In the genomic region with DNA sequence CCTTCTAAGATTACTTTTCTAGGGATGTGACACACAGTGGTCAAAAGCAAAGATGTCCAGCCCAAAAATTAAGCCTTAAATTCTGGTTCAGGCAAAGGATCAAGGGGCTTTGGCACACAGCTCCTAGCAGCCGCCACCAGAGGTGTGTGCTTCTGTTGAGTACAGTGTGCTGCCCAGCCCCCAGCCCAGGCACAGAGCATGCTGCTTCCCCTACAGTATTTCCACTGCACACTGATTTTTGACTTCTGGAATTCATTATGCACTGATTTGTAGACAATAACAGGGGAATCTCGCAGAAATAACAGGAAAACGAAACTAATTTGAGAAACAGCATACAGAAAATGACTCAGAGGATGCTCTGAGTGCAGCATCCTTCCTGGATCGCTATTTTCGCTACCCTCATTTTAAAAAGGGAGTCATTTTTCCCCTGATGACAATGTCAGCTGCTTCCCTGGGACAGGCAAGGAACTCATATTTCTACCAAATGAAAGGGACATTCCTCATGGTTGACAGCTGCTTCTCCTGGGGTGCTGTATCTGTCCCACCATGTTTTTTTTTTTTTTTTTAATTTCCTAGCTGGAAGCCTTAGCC, we compare ENCODE assay signal across 22 mouse cellular contexts. TPM values are rescaled to one million over a fixed set of nuclear protein-coding genes. Genes with fewer than 3 reads are reported as not detected.
DNase-seq lines count a peak whose midpoint lies in the region; ATAC-seq lines count a peak whose summit lies in the region.
"Had no signal": no experiment of that assay in that cellular context is flagged by ENCODE, and none has a peak within 500 bp of the region (broad histone marks: within the 10 kb centered on the region; RNA-seq: fewer than 3 reads in every experiment).

No protein-coding gene starts in this region.

- ATAC-seq in embryonic facial prominence, embryonic 14.5 days (ENCODE audit: low read depth) = peak; percentile 70
- ATAC-seq: lung, postnatal 0 days had no signal

- DNase-seq in heart, adult 8-10 months (ENCODE audit: low spot score) = peak; percentile 22
- no peak for DNase-seq in heart, adult 18-20 months
- peak; percentile 15 for DNase-seq in Muller cell, postnatal 12 days (ENCODE audit: inconsistent ontology term)
- peak; percentile 75 for DNase-seq in embryonic facial prominence, embryonic 14.5 days (ENCODE audit: low spot score)
- no peak for DNase-seq in limb, embryonic 10.5 days (ENCODE audit: low spot score)
- DNase-seq in spleen, postnatal 4 days (ENCODE audit: low spot score in 2 of 2) = no peak
- no peak for DNase-seq in ovary, adult 18-20 months (ENCODE audit: low spot score)
- DNase-seq: adrenal gland, postnatal 10 days; cerebellum, adult 9-11 months; heart, postnatal 14 days; liver, embryonic 13.5 days; retina, postnatal 1 day; thymus, postnatal 4 days had no signal

- no peaks in the 10 kb centered on the region for H3K9me3 ChIP-seq in embryonic facial prominence, embryonic 14.5 days (ENCODE audit: control insufficient read depth, low read length)
- H3K9me3 ChIP-seq in limb, embryonic 10.5 days (replicated peaks) = no peaks in the 10 kb centered on the region
- H3K9me3 ChIP-seq: hindbrain, embryonic 15.5 days; liver, embryonic 13.5 days; megakaryocyte, embryonic 14.5 days had no signal

- H3K36me3 ChIP-seq in embryonic facial prominence, embryonic 14.5 days (ENCODE audit: control insufficient read depth, insufficient read depth, low read length) = no peaks in the 10 kb centered on the region
- H3K36me3 ChIP-seq in limb, embryonic 10.5 days = no peaks in the 10 kb centered on the region
- H3K36me3 ChIP-seq: G1E; hindbrain, embryonic 15.5 days; liver, embryonic 13.5 days had no signal

- H3K27me3 ChIP-seq in embryonic facial prominence, embryonic 14.5 days (replicated peaks; ENCODE audit: control insufficient read depth, insufficient read depth, low read length) = no peaks in the 10 kb centered on the region
- H3K27me3 ChIP-seq in limb, embryonic 10.5 days (ENCODE audit: low read depth, poor library complexity, severe bottlenecking) = no peaks in the 10 kb centered on the region
- H3K27me3 ChIP-seq: hindbrain, embryonic 15.5 days; liver, embryonic 13.5 days had no signal

- H3K4me3 ChIP-seq in embryonic facial prominence, embryonic 14.5 days (ENCODE audit: low read depth, low read length) = no peak overlapping the region
- no peak overlapping the region for H3K4me3 ChIP-seq in limb, embryonic 10.5 days
- H3K4me3 ChIP-seq: hindbrain, embryonic 15.5 days; liver, embryonic 13.5 days; megakaryocyte, embryonic 14.5 days had no signal

- WGBS in embryonic facial prominence, embryonic 14.5 days = 36% methylated on average over 5 of the region's 5 CpGs
- WGBS in limb, embryonic 10.5 days = 68% methylated on average over 5 of the region's 5 CpGs

- H3K9ac ChIP-seq in embryonic facial prominence, embryonic 14.5 days (ENCODE audit: low read depth, low read length) = no peak overlapping the region
- H3K9ac ChIP-seq: hindbrain, embryonic 15.5 days; liver, embryonic 13.5 days had no signal

- H3K4me1 ChIP-seq in embryonic facial prominence, embryonic 14.5 days (ENCODE audit: control insufficient read depth, insufficient read depth, low read length) = peaks cover 12% of the 10 kb centered on the region; the same call in 1 of the 2 replicates
- H3K4me1 ChIP-seq in limb, embryonic 10.5 days = peaks cover 48% of the 10 kb centered on the region
- H3K4me1 ChIP-seq: liver, embryonic 13.5 days had no signal

- 0 out of 2 replicates have a peak overlapping the region, but pooled peaks have one; percentile 6 for H3K4me2 ChIP-seq in embryonic facial prominence, embryonic 14.5 days (ENCODE audit: low read depth, low read length)
- H3K4me2 ChIP-seq: hindbrain, embryonic 15.5 days; liver, embryonic 13.5 days had no signal

- peak overlapping the region; percentile 28; the same call in 1 of the 2 replicates for H3K27ac ChIP-seq in embryonic facial prominence, embryonic 14.5 days (replicated peaks; ENCODE audit: low read depth, low read length)
- peak overlapping the region; percentile 7; the same call in 1 of the 2 replicates for H3K27ac ChIP-seq in limb, embryonic 10.5 days
- H3K27ac ChIP-seq: hindbrain, embryonic 15.5 days; liver, embryonic 13.5 days had no signal

RNA-seq across cellular contexts. Expression of a gene that starts 14.5 kb away (rescaled TPM):
- total RNA-seq in heart, adult 8-10 months (2022) = not detected
- not detected for total RNA-seq in heart, adult 18-20 months (2021)
- not detected in 2 replicates for polyA plus RNA-seq in embryonic facial prominence, embryonic 14.5 days (2014; fragmentation: Nextera tagmentation; extraction: Ambion mirVana)
- polyA plus RNA-seq in limb, embryonic 10.5 days (2016; fragmentation: Nextera tagmentation; extraction: Ambion mirVana) = 0.16 and 0.40 TPM in 2 replicates
- total RNA-seq: adrenal gland, postnatal 10 days; G1E; granulocyte monocyte progenitor cell, adult 5-6 weeks; heart, postnatal 14 days; left cerebral cortex, postnatal 14 days; monocyte, adult 5-6 weeks had no signal
- polyA plus RNA-seq: G1E; hindbrain, embryonic 15.5 days; liver, embryonic 13.5 days; neural tube, embryonic 14.5 days; spleen, adult 2 months had no signal

Comparison
In these comparisons a context has a peak if more than half of its experiments do, and no peak if none do; other contexts are left out.
1. DNase-seq: peak in heart, adult 8-10 months (single experiment), Muller cell, postnatal 12 days (single experiment) and embryonic facial prominence, embryonic 14.5 days (single experiment); none in heart, adult 18-20 months (0 of 2), limb, embryonic 10.5 days (single experiment), spleen, postnatal 4 days (0 of 2) and ovary, adult 18-20 months (single experiment).